Mouse (Mus musculus): ENCODE measurements at regions not wholly inside any gene's neighbourhood (a gene's known extent, or its start where the extent isn't known, plus 50 kb on each side); places are given as distances from the start of the nearest gene placed in this dataset.

DNA sequence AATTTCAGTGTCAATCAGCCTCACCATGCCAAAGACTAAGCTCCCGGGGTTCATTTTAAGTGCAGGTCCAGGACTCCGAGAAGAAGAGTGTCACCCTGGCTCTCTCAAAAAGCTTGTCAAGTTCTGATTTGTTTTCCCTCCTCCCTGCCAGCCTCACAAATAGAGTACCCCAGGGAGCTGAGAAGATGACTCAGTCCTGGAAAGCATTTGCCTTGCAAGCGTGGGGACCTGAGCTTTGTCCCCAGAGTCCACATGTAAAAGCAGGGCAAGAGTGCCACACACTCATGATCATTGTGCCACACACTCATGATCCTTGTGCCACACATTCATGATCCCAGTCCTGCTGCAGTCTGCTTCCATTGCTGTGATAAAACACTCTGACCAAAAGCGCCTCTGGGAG, 100.4 kb upstream of the Lmo4 start:
- Histone ChIP-seq H3K27me3 (replicated peaks; ENCODE audit: control insufficient read depth, insufficient read depth, low read length) (no peaks in the 10 kb centered on the region), H3K36me3 (ENCODE audit: control insufficient read depth, insufficient read depth, low read length) (no peaks in the 10 kb centered on the region), H3K27ac (ENCODE audit: insufficient read depth, low read depth, low read length) (no peak overlapping the region), H3K4me3 (ENCODE audit: insufficient read depth, low read depth, low read length) (no peak overlapping the region), H3K4me1 (ENCODE audit: control insufficient read depth, insufficient read depth, low read length) (no peaks in the 10 kb centered on the region)
- 59% methylated on average over 4 of the region's 4 CpGs for WGBS
- TF ChIP-seq CTCF (conservative IDR thresholded peaks at IDR 0.05; ENCODE audit: insufficient read depth, insufficient read length, low read depth, low read length) (no peak), POLR2A (IDR thresholded peaks at IDR 0.05; ENCODE audit: low read depth, low read length) (no peak)
- no peak for DNase-seq

DNA sequence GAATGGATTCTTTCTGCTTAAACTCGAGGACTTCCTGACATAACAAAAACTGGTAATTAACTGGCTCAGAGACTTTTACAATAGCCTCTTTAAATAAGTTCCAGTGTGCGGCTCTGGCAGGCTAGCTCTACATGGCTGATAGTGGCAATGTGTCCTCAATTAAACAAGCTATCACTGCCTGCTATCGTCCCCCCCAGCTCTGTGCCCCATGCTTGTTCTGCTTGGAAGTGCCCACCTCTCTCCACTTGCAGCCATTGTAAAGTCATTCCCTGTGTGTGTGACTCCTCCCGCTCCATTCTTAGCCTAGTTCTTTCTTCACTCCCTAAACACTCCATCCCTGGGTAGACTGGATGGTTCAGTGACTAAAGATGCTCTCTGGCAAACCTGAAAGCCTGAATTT, 99.9 kb upstream of the Lmo4 start:
- Histone ChIP-seq H3K4me1 (ENCODE audit: control insufficient read depth, insufficient read depth, low read length) (no peaks in the 10 kb centered on the region), H3K36me3 (ENCODE audit: control insufficient read depth, insufficient read depth, low read length) (no peaks in the 10 kb centered on the region), H3K27me3 (replicated peaks; ENCODE audit: control insufficient read depth, insufficient read depth, low read length) (no peaks in the 10 kb centered on the region), H3K27ac (ENCODE audit: insufficient read depth, low read depth, low read length) (no peak overlapping the region), H3K4me3 (ENCODE audit: insufficient read depth, low read depth, low read length) (no peak overlapping the region)
- 20% methylated on average over 4 of the region's 4 CpGs for WGBS
- TF ChIP-seq CTCF (conservative IDR thresholded peaks at IDR 0.05; ENCODE audit: insufficient read depth, insufficient read length, low read depth, low read length): no peak
- no peak for TF ChIP-seq POLR2A (IDR thresholded peaks at IDR 0.05; ENCODE audit: low read depth, low read length)
- no peak for DNase-seq

DNA sequence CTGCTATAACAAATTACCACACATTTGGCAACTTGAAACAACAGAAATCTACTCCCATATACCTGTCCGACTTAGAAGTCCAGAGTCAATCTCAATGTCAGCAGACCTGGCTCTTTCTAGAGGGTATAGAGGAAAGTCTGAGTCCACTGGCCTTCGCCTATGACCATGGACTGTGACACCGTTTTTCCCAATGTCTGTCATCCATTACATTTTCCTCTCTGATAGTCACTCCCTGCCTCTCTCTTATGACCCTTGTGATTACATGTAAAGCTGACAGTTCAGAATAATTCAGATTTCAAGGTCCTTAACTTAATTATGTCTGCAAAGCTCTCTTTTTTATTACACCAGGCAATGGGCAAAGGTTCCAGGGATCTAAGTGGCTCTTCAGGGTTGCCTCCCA, 97.6 kb upstream of the Lmo4 start:
- 87% methylated on average over 3 of the region's 3 CpGs for WGBS
- H3K4me3 ChIP-seq (ENCODE audit: insufficient read depth, low read depth, low read length): no peak overlapping the region
- TF ChIP-seq CTCF (conservative IDR thresholded peaks at IDR 0.05; ENCODE audit: insufficient read depth, insufficient read length, low read depth, low read length): no peak
- TF ChIP-seq POLR2A (IDR thresholded peaks at IDR 0.05; ENCODE audit: low read depth, low read length): no peak
- no peak for DNase-seq
- H3K27me3 ChIP-seq (replicated peaks; ENCODE audit: control insufficient read depth, insufficient read depth, low read length): no peaks in the 10 kb centered on the region
- H3K27ac ChIP-seq (ENCODE audit: insufficient read depth, low read depth, low read length): no peak overlapping the region
- no peaks in the 10 kb centered on the region for H3K4me1 ChIP-seq (ENCODE audit: control insufficient read depth, insufficient read depth, low read length)
- H3K36me3 ChIP-seq (ENCODE audit: control insufficient read depth, insufficient read depth, low read length): no peaks in the 10 kb centered on the region

DNA sequence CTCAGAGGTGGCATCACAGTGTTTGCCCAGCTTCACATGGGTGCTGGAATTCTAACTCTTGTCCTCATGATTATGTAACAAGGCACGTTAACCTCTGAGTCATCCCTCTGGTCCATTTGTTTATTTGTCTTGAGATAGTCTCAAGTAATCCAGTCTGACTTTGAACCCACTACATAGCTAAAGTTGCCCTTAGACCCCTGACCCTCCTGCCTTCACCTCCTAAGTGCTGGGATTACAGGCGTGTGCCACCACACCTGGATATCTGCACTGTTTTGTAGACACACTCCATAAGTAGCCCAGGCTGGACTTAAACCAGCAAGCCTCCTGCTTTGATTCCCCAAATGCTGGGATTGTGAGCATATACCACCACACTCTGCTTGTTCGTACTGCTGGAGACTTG, 96.0 kb upstream of the Lmo4 start:
- WGBS: 68% methylated on average over 3 of the region's 3 CpGs
- Histone ChIP-seq H3K4me3 (ENCODE audit: insufficient read depth, low read depth, low read length) (no peak overlapping the region), H3K27me3 (replicated peaks; ENCODE audit: control insufficient read depth, insufficient read depth, low read length) (no peaks in the 10 kb centered on the region), H3K4me1 (ENCODE audit: control insufficient read depth, insufficient read depth, low read length) (no peaks in the 10 kb centered on the region), H3K36me3 (ENCODE audit: control insufficient read depth, insufficient read depth, low read length) (no peaks in the 10 kb centered on the region), H3K27ac (ENCODE audit: insufficient read depth, low read depth, low read length) (no peak overlapping the region)
- TF ChIP-seq CTCF (conservative IDR thresholded peaks at IDR 0.05; ENCODE audit: insufficient read depth, insufficient read length, low read depth, low read length): no peak
- no peak for TF ChIP-seq POLR2A (IDR thresholded peaks at IDR 0.05; ENCODE audit: low read depth, low read length)
- DNase-seq: no peak

DNA sequence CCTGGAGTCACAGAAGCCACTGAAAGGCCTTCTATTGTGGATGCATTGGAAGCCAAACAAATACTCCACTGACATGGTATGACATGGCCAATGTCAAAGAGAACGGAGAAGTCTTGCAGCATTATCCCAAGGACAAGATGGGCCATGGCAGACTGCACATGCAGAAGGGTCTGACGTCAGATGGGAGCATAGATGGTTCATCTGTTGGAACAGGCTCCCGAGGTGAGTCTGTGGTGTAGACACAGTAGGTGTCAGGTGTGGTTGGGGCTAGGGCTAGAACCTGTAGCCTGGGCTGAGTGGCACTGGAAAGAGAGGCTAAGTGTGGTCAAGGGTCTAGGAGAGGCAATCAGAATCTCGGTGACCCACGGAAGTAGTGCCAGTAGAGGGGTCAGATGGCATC, 94.2 kb upstream of the Lmo4 start:
- H3K4me1 ChIP-seq (ENCODE audit: control insufficient read depth, insufficient read depth, low read length): no peaks in the 10 kb centered on the region
- no peak overlapping the region for H3K27ac ChIP-seq (ENCODE audit: insufficient read depth, low read depth, low read length)
- no peaks in the 10 kb centered on the region for H3K27me3 ChIP-seq (replicated peaks; ENCODE audit: control insufficient read depth, insufficient read depth, low read length)
- DNase-seq: no peak
- no peaks in the 10 kb centered on the region for H3K36me3 ChIP-seq (ENCODE audit: control insufficient read depth, insufficient read depth, low read length)
- 92% methylated on average over 5 of the region's 5 CpGs for WGBS
- H3K4me3 ChIP-seq (ENCODE audit: insufficient read depth, low read depth, low read length): no peak overlapping the region
- TF ChIP-seq CTCF (conservative IDR thresholded peaks at IDR 0.05; ENCODE audit: insufficient read depth, insufficient read length, low read depth, low read length) (no peak), POLR2A (IDR thresholded peaks at IDR 0.05; ENCODE audit: low read depth, low read length) (no peak)

DNA sequence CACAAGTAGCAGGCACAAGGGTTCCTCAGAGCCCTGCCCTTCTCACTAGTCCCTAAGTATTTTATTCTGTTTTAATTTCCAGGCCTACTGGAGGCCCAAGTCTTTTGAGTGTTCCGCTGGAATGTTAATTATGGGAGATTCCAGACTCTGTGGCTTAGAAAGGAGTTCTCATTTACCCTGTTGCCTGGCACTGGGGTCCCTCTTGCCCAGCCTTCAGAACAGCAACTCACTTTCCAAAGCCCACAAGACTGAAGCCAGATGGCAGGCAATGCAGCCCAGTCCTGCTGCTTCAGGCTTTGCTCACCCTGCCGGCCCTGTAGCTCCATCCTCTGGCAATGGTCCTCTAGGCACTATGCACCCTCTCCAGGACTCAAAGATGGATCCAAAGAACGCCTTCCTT, 84.5 kb upstream of the Lmo4 start:
- no peak for TF ChIP-seq POLR2A (IDR thresholded peaks at IDR 0.05; ENCODE audit: low read depth, low read length)
- no peak for TF ChIP-seq CTCF (conservative IDR thresholded peaks at IDR 0.05; ENCODE audit: insufficient read depth, insufficient read length, low read depth, low read length)
- Histone ChIP-seq H3K27me3 (replicated peaks; ENCODE audit: control insufficient read depth, insufficient read depth, low read length) (no peaks in the 10 kb centered on the region), H3K27ac (ENCODE audit: insufficient read depth, low read depth, low read length) (no peak overlapping the region), H3K4me3 (ENCODE audit: insufficient read depth, low read depth, low read length) (no peak overlapping the region), H3K36me3 (ENCODE audit: control insufficient read depth, insufficient read depth, low read length) (no peaks in the 10 kb centered on the region), H3K4me1 (ENCODE audit: control insufficient read depth, insufficient read depth, low read length) (no peaks in the 10 kb centered on the region)
- no peak for DNase-seq
- WGBS: 77% methylated on average over 3 of the region's 3 CpGs

DNA sequence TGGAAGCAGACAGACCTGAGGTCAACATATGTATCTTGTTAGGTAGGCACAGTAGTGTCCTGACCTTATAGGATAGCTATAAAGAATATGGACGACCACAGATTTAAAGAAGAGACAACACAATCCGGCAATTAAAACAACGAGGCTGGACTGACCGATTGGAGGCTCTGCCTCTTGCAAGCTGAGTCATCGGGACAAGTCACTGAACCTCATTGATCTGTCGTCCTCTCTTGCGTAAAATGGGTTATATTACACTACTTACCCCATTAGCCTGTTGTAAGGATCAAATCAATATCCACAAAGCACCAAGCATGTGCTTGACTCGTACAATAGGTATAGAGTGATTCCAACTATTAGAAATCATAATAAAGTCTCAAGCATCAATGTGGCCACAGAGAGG, 81.1 kb upstream of the Lmo4 start:
- Histone ChIP-seq H3K36me3 (ENCODE audit: control insufficient read depth, insufficient read depth, low read length) (no peaks in the 10 kb centered on the region), H3K4me3 (ENCODE audit: insufficient read depth, low read depth, low read length) (no peak overlapping the region), H3K27me3 (replicated peaks; ENCODE audit: control insufficient read depth, insufficient read depth, low read length) (no peaks in the 10 kb centered on the region), H3K4me1 (ENCODE audit: control insufficient read depth, insufficient read depth, low read length) (no peaks in the 10 kb centered on the region), H3K27ac (ENCODE audit: insufficient read depth, low read depth, low read length) (no peak overlapping the region)
- WGBS: 69% methylated on average over 8 of the region's 8 CpGs
- no peak for DNase-seq
- TF ChIP-seq CTCF (conservative IDR thresholded peaks at IDR 0.05; ENCODE audit: insufficient read depth, insufficient read length, low read depth, low read length) (no peak), POLR2A (IDR thresholded peaks at IDR 0.05; ENCODE audit: low read depth, low read length) (no peak)

DNA sequence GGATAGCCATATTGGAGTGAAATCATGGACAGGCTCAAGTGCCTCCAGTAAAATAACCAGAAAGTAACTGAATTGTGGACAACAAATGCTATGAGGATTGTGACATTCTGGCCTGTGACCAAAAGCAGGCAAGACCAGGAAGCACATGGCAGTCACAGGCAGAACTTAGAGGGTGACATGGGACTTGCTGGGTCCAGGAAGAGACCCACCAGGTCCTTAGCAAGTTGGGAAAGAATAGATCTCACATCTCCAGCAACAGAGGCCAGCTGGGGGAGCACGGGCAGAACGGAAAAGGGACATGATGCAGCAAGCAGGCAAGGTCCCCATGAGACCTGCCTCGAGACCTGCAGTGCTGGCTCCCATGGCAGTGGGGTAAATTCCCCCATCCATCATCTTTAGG, 79.3 kb upstream of the Lmo4 start:
- H3K36me3 ChIP-seq (ENCODE audit: control insufficient read depth, insufficient read depth, low read length): no peaks in the 10 kb centered on the region
- no peaks in the 10 kb centered on the region; the same call in 1 of the 2 replicates for H3K27me3 ChIP-seq (replicated peaks; ENCODE audit: control insufficient read depth, insufficient read depth, low read length)
- H3K4me3 ChIP-seq (ENCODE audit: insufficient read depth, low read depth, low read length): no peak overlapping the region
- TF ChIP-seq CTCF (conservative IDR thresholded peaks at IDR 0.05; ENCODE audit: insufficient read depth, insufficient read length, low read depth, low read length) (no peak), POLR2A (IDR thresholded peaks at IDR 0.05; ENCODE audit: low read depth, low read length) (no peak)
- DNase-seq: no peak
- 75% methylated on average over 3 of the region's 3 CpGs for WGBS
- H3K4me1 ChIP-seq (ENCODE audit: control insufficient read depth, insufficient read depth, low read length): no peaks in the 10 kb centered on the region
- H3K27ac ChIP-seq (ENCODE audit: insufficient read depth, low read depth, low read length): no peak overlapping the region

Data from kidney, adult 2 months (tissue).